Mouse (Mus musculus) CH12.LX (cell line): Measurements from ENCODE around the gene Gm20422. TPM values are rescaled to one million over a fixed set of nuclear protein-coding genes. Genes with fewer than 3 reads are reported as not detected.

ENCODE experiments used
- DNase-seq: peaks from one replicate; pipeline ENCODE4 v3.0.0-alpha.2; 2013; ENCODE audit errors: extremely low read depth
- H3K27ac ChIP-seq: 2 replicates; pipeline ENCODE4 v1.5.1; 2012; ENCODE audit warnings: low read depth, mild to moderate bottlenecking, control low read depth, moderate library complexity; ENCODE audit not compliant: insufficient read depth
- H3K27me3 ChIP-seq: replicated peaks from 2 replicates; pipeline ENCODE3; 2012; ENCODE audit warnings: inconsistent platforms
- H3K36me3 ChIP-seq, 2 experiments: replicated peaks in 1 of 2; 2 replicates each; pipeline versions ENCODE3 to v1.6.1; 2012; ENCODE audit warnings: inconsistent platforms in 1 of 2, low read length in 1 of 2, mild to moderate bottlenecking in 1 of 2, mixed read lengths in 1 of 2, moderate library complexity in 1 of 2; ENCODE audit not compliant: control insufficient read depth in 1 of 2, insufficient read depth in 1 of 2
- H3K4me1 ChIP-seq, 2 experiments: 2 replicates each; pipeline ENCODE4 v1.6.1; 2012; ENCODE audit warnings: inconsistent platforms in 1 of 2, moderate library complexity in 1 of 2; ENCODE audit not compliant: insufficient read depth in 2 of 2, control insufficient read depth in 1 of 2
- H3K4me2 ChIP-seq: 2 replicates; pipeline ENCODE4 v1.6.1; 2012; ENCODE audit warnings: low read depth, mild to moderate bottlenecking, control low read depth; ENCODE audit not compliant: poor library complexity, insufficient read depth, severe bottlenecking
- H3K4me3 ChIP-seq, 3 experiments: fragments of 150-350 bp in 1 of 3; sonication (generic) in 1 of 3; replicated peaks in 1 of 3; 2 replicates each; pipeline versions ENCODE3 to v1.5.1; 2011 to 2012; ENCODE audit warnings: low read depth in 2 of 3, low read length in 2 of 3, mild to moderate bottlenecking in 2 of 3, moderate library complexity in 2 of 3, control low read depth in 1 of 3, improper control_type of control experiment in 1 of 3, inconsistent platforms in 1 of 3, mixed read lengths in 1 of 3; ENCODE audit not compliant: poor library complexity in 1 of 3
- H3K79me2 ChIP-seq: replicated peaks from 2 replicates; pipeline ENCODE4 v1.6.1; 2012; ENCODE audit warnings: mild to moderate bottlenecking, moderate library complexity; ENCODE audit not compliant: control insufficient read depth, poor library complexity, insufficient read depth, severe bottlenecking; ENCODE audit errors: extremely low read depth
- H3K9ac ChIP-seq: 2 replicates; pipeline ENCODE4 v1.6.1; 2012; ENCODE audit warnings: low read depth, mild to moderate bottlenecking, control low read depth, moderate library complexity; ENCODE audit not compliant: insufficient read depth
- H3K9me3 ChIP-seq: replicated peaks from 2 replicates; pipeline ENCODE3; 2012; ENCODE audit warnings: low read length, inconsistent platforms, mixed read lengths
- BHLHE40 ChIP-seq: IDR thresholded peaks from 2 replicates; pipeline ENCODE4 v1.6.1; 2011; ENCODE audit warnings: mild to moderate bottlenecking, low read depth, low read length, improper control_type of control experiment
- CHD1 ChIP-seq: IDR thresholded peaks from 2 replicates; pipeline ENCODE4 v1.6.1; 2012; ENCODE audit warnings: low read depth, low read length, improper control_type of control experiment, inconsistent platforms
- CHD2 ChIP-seq: IDR thresholded peaks from 2 replicates; pipeline ENCODE4 v1.6.1; 2011; ENCODE audit warnings: low read length, improper control_type of control experiment
- CTCF ChIP-seq, 2 experiments: IDR thresholded peaks in 1 of 2; conservative IDR thresholded peaks in 1 of 2; 2 replicates each; pipeline ENCODE4 v1.5.1; 2011 to 2012; ENCODE audit warnings: low read depth in 2 of 2, low read length in 2 of 2, improper control_type of control experiment in 1 of 2, inconsistent platforms in 1 of 2, mild to moderate bottlenecking in 1 of 2, moderate library complexity in 1 of 2
- ELF1 ChIP-seq: IDR thresholded peaks from 2 replicates; pipeline ENCODE4 v1.6.1; 2014; ENCODE audit warnings: low read depth, mild to moderate bottlenecking, inconsistent platforms, low read length, improper control_type of control experiment
- EP300 ChIP-seq: IDR thresholded peaks from 2 replicates; pipeline ENCODE4 v1.6.1; 2011; ENCODE audit warnings: low read length, improper control_type of control experiment
- ETS1 ChIP-seq: conservative IDR thresholded peaks from 2 replicates; pipeline ENCODE4 v1.6.1; 2012; ENCODE audit warnings: low read depth, mild to moderate bottlenecking, inconsistent platforms, low read length, improper control_type of control experiment, moderate library complexity
- HCFC1 ChIP-seq: IDR thresholded peaks from 2 replicates; pipeline ENCODE4 v1.6.1; 2012; ENCODE audit warnings: low read depth, mild to moderate bottlenecking, inconsistent platforms, low read length, improper control_type of control experiment
- IRF4 ChIP-seq: IDR thresholded peaks from 2 replicates; pipeline ENCODE4 v1.6.1; 2014; ENCODE audit warnings: low read depth, mild to moderate bottlenecking, inconsistent platforms, low read length, improper control_type of control experiment
- JUN ChIP-seq: IDR thresholded peaks from 2 replicates; pipeline ENCODE4 v1.6.1; 2011; ENCODE audit warnings: low read depth, mild to moderate bottlenecking, low read length, improper control_type of control experiment, moderate library complexity; ENCODE audit not compliant: insufficient read depth
- JUND ChIP-seq: conservative IDR thresholded peaks from 2 replicates; pipeline ENCODE4 v1.6.1; 2011; ENCODE audit warnings: low read depth, low read length, improper control_type of control experiment
- MAFK ChIP-seq: IDR thresholded peaks from 2 replicates; pipeline ENCODE4 v1.6.1; 2011; ENCODE audit warnings: low read length, improper control_type of control experiment; ENCODE audit not compliant: insufficient replicate concordance
- MAX ChIP-seq: IDR thresholded peaks from 2 replicates; pipeline ENCODE4 v1.6.1; 2011; ENCODE audit warnings: low read length, improper control_type of control experiment
- MAZ ChIP-seq: IDR thresholded peaks from 2 replicates; pipeline ENCODE4 v1.6.1; 2012; ENCODE audit warnings: low read depth, mild to moderate bottlenecking, inconsistent platforms, low read length, improper control_type of control experiment, moderate library complexity
- MEF2A ChIP-seq: IDR thresholded peaks from 2 replicates; pipeline ENCODE4 v1.6.1; 2014; ENCODE audit warnings: low read depth, mild to moderate bottlenecking, inconsistent platforms, low read length, improper control_type of control experiment, borderline replicate concordance
- MYC ChIP-seq: IDR thresholded peaks from 2 replicates; pipeline ENCODE4 v1.6.1; 2011; ENCODE audit warnings: low read depth, mild to moderate bottlenecking, improper control_type of control experiment, low read length
- NELFE ChIP-seq: IDR thresholded peaks from 2 replicates; pipeline ENCODE4 v1.6.1; 2011; ENCODE audit warnings: low read depth, low read length, improper control_type of control experiment
- NRF1 ChIP-seq: IDR thresholded peaks from 2 replicates; pipeline ENCODE4 v1.6.1; 2014; ENCODE audit warnings: low read depth, mild to moderate bottlenecking, inconsistent platforms, low read length, improper control_type of control experiment, moderate library complexity
- PAX5 ChIP-seq: IDR thresholded peaks from 2 replicates; pipeline ENCODE4 v1.6.1; 2012; ENCODE audit warnings: low read length, inconsistent platforms, mixed read lengths
- POLR2A ChIP-seq: IDR thresholded peaks from 2 replicates; pipeline ENCODE4 v1.6.1; 2011; ENCODE audit warnings: low read depth, mild to moderate bottlenecking, improper control_type of control experiment, low read length
- POLR2AphosphoS2 ChIP-seq: IDR thresholded peaks from 2 replicates; pipeline ENCODE4 v1.6.1; 2011; ENCODE audit warnings: low read depth, low read length, improper control_type of control experiment
- RCOR1 ChIP-seq: conservative IDR thresholded peaks from 2 replicates; pipeline ENCODE4 v1.6.1; 2012; ENCODE audit warnings: low read depth, mild to moderate bottlenecking, inconsistent platforms, low read length, improper control_type of control experiment
- SIN3A ChIP-seq: IDR thresholded peaks from 2 replicates; pipeline ENCODE4 v1.6.1; 2012; ENCODE audit warnings: low read length, improper control_type of control experiment, inconsistent platforms
- TBP ChIP-seq: conservative IDR thresholded peaks from 2 replicates; pipeline ENCODE4 v1.6.1; 2011; ENCODE audit warnings: low read depth, low read length, improper control_type of control experiment
- UBTF ChIP-seq: IDR thresholded peaks from 2 replicates; pipeline ENCODE4 v1.6.1; 2012; ENCODE audit warnings: low read depth, mild to moderate bottlenecking, inconsistent platforms, low read length, improper control_type of control experiment, moderate library complexity
- USF1 ChIP-seq: IDR thresholded peaks from 2 replicates; pipeline ENCODE4 v1.6.1; 2014; ENCODE audit warnings: low read depth, mild to moderate bottlenecking, inconsistent platforms, low read length, improper control_type of control experiment
- USF2 ChIP-seq: conservative IDR thresholded peaks from 2 replicates; pipeline ENCODE4 v1.6.1; 2011; ENCODE audit warnings: low read depth, low read length, improper control_type of control experiment
- ZKSCAN1 ChIP-seq: IDR thresholded peaks from 2 replicates; pipeline ENCODE4 v1.6.1; 2012; ENCODE audit warnings: low read depth, inconsistent platforms, low read length, improper control_type of control experiment, borderline replicate concordance
- ZMIZ1 ChIP-seq: IDR thresholded peaks from 2 replicates; pipeline ENCODE4 v1.6.1; 2012; ENCODE audit warnings: low read depth, mild to moderate bottlenecking, inconsistent platforms, low read length, improper control_type of control experiment
- dilution Hi-C: fragments of 300-500 bp; cut with MboI; formaldehyde crosslinking; loops from 2 replicates; pipeline ENCODE4 v1.14.3; 2020; ENCODE audit warnings: low sequenced_read_pairs; ENCODE audit not compliant: extremely low pct_unique_long_range_greater_than_20kb, extremely low pct_ligation_motif_present
- in situ Hi-C: fragments of 300-500 bp; cut with MboI; formaldehyde crosslinking; loops from 3 replicates; pipeline ENCODE4 v1.14.3; 2019; ENCODE audit warnings: low sequenced_read_pairs, low pct_ligation_motif_present, low pct_unique_long_range_greater_than_20kb, mixed read lengths
- polyA plus RNA-seq: library from polyadenylated mRNA; unstranded; fragments of >175 nt; gene quantifications from 2 replicates; pipeline ENCODE4 v1.2.1, GENCODE M21; 2012; ENCODE audit warnings: low read depth; ENCODE audit not compliant: insufficient read length
- total RNA-seq, 2 experiments: library from RNA; depleted of rRNA; stranded (reverse); fragments of 300-350 nt in 1 of 2; fragments of >200 nt in 1 of 2; gene quantifications; 2 replicates each; pipeline ENCODE4 v1.2.3; 2012 to 2014

Gene Gm20422
- total and polyA plus RNA-seq, 3 experiments: 1.4 to 2.0 (median 1.6) TPM

GRCm38 (mm10) chr8:69752437-69752836, 22.2 kb downstream of the Gm20422 start:
- Histone ChIP-seq H3K4me1 (peaks cover 0 to 17% of the 10 kb centered on the region in 2 experiments; a peak in 2 of 4 replicates), H3K79me2 (no peaks in the 10 kb centered on the region; the same call in 1 of the 2 replicates), H3K27ac (no peak overlapping the region)
- TF ChIP-seq PAX5 (no peak), MAX (no peak), USF2 (no peak), USF1 (no peak), EP300 (no peak), ELF1 (no peak), UBTF (no peak), CHD1 (no peak), JUND (no peak), MYC (no peak)
- TF ChIP-seq, all 38 proteins: peak for 0
- dilution Hi-C loops: no loop called here
- Histone ChIP-seq H3K27me3 (no peaks in the 10 kb centered on the region), H3K9me3 (no peaks in the 10 kb centered on the region), H3K9ac (no peak overlapping the region), H3K4me2 (no peak overlapping the region), H3K36me3 (peaks cover 8 to 25% of the 10 kb centered on the region in 2 experiments), H3K4me3 (no peak overlapping the region)
- DNase-seq: no peak
- in situ Hi-C loops: no loop called here

GRCm38 (mm10) chr8:69749544-69750454, 24.9 kb downstream of the Gm20422 start, which contains the start of gene Zfp963:
Gene Zfp963, minus strand, starts transcription at chr8:69749970.
- in situ Hi-C loops: no loop called here
- dilution Hi-C loops: no loop called here
- Histone ChIP-seq H3K9me3 (no peaks in the 10 kb centered on the region), H3K4me3 (peak within 1 kb of the TSS; percentile 68 to 86 (median 76)), H3K4me1 (peaks cover 0 to 17% of the 10 kb centered on the region in 2 experiments; a peak in 2 of 4 replicates), H3K4me2 (peak within 1 kb of the TSS; percentile 29), H3K36me3 (peaks cover 0 to 20% of the 10 kb centered on the region in 2 experiments), H3K79me2 (no peaks in the 10 kb centered on the region; the same call in 1 of the 2 replicates), H3K27ac (peak within 1 kb of the TSS; percentile 92), H3K9ac (peak within 1 kb of the TSS; percentile 55), H3K27me3 (no peaks in the 10 kb centered on the region)
- peak; percentile 92 for DNase-seq
- TF ChIP-seq POLR2AphosphoS2 (peak; percentile 94), USF2 (no peak), JUND (peak; percentile 28; the same call in 1 of the 2 replicates), ELF1 (peak; percentile 14; the same call in 1 of the 2 replicates), BHLHE40 (0 out of 2 replicates have a peak, but pooled peaks have one; percentile 4), EP300 (no peak), MEF2A (peak; percentile 61), RCOR1 (0 out of 2 replicates have a peak, but pooled peaks have one; percentile 20), CTCF (conservative IDR thresholded peaks at IDR 0.05 in 1 of 2, IDR thresholded peaks at IDR 0.05 in 1 of 2; ENCODE audit: low read depth in 2 of 2, low read length in 2 of 2) (no peak), UBTF (no peak), TBP (peak; percentile 68), JUN (no peak), IRF4 (peak; percentile 12; the same call in 1 of the 2 replicates), NELFE (peak; percentile 97), POLR2A (peak; percentile 96), HCFC1 (peak; percentile 68), ZKSCAN1 (no peak), ETS1 (no peak), CHD2 (no peak; the same call in 1 of the 2 replicates), MYC (peak; percentile 43; the same call in 1 of the 2 replicates), MAZ (peak; percentile 42; the same call in 1 of the 2 replicates), MAFK (peak; percentile 84; the same call in 1 of the 2 replicates), NRF1 (peak; percentile 95), PAX5 (no peak), CHD1 (no peak), ZMIZ1 (peak; percentile 94), SIN3A (peak; percentile 83)
